Comparison of ENCODE assay signal across 25 mouse cellular contexts in the genomic region with DNA sequence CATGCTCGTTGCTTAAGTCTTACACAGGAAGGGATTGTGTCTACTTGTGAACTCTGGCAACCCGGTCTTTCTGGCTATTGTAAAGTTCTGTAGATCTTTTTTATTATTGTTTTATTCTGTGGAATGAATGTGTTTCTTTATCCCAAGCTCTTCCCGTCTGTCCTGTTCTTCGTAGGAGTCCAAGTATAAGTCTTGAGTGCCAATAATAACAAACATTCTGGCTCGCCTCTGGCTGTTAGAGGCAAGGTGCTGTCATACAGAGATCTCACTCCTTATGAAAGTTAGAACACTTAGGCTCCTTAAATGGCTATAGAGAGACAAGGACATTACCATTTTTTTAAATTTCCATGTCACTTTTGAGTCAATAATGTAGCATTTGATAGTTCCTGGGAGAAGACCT. TPM values are rescaled to one million over a fixed set of nuclear protein-coding genes. Genes with fewer than 3 reads are reported as not detected.
DNase-seq lines count a peak whose midpoint lies in the region; ATAC-seq and TF ChIP-seq lines count a peak whose summit lies in the region.
"Had no signal": no experiment of that assay in that cellular context is flagged by ENCODE, and none has a peak within 500 bp of the region (broad histone marks: within the 10 kb centered on the region; RNA-seq: fewer than 3 reads in every experiment).

No protein-coding gene starts in this region.

- no peak for TF ChIP-seq CTCF in kidney, postnatal 0 days (IDR thresholded peaks at IDR 0.05; ENCODE audit: low read depth)
- TF ChIP-seq CTCF in heart, postnatal 0 days (IDR thresholded peaks at IDR 0.05; ENCODE audit: low read depth), result no peak

- H3K4me3 ChIP-seq in heart, embryonic 11.5 days (ENCODE audit: low read depth, low read length), result no peak overlapping the region
- no peak overlapping the region for H3K4me3 ChIP-seq in kidney, postnatal 0 days (replicated peaks; ENCODE audit: low read depth, low read length)
- H3K4me3 ChIP-seq in heart, postnatal 0 days (ENCODE audit: low read depth, low read length), result no peak overlapping the region
- H3K4me3 ChIP-seq: forebrain, embryonic 10.5 days; limb, embryonic 12.5 days; megakaryocyte, embryonic 14.5 days; midbrain, embryonic 13.5 days had no signal

- H3K4me1 ChIP-seq in heart, embryonic 11.5 days (ENCODE audit: control insufficient read depth, insufficient read depth, low read length), result no peaks in the 10 kb centered on the region
- no peaks in the 10 kb centered on the region for H3K4me1 ChIP-seq in kidney, postnatal 0 days (replicated peaks; ENCODE audit: insufficient read depth, low read length)
- no peaks in the 10 kb centered on the region for H3K4me1 ChIP-seq in heart, postnatal 0 days (ENCODE audit: control insufficient read depth, insufficient read depth)
- H3K4me1 ChIP-seq: forebrain, embryonic 10.5 days; limb, embryonic 12.5 days; megakaryocyte, embryonic 14.5 days; midbrain, embryonic 13.5 days had no signal

- TF ChIP-seq EP300 in heart, postnatal 0 days (IDR thresholded peaks at IDR 0.05; ENCODE audit: low read depth), result no peak

- H3K9ac ChIP-seq in heart, embryonic 11.5 days (ENCODE audit: low read depth, low read length), result no peak overlapping the region
- H3K9ac ChIP-seq in kidney, postnatal 0 days (ENCODE audit: low read depth, low read length), result no peak overlapping the region
- no peak overlapping the region for H3K9ac ChIP-seq in heart, postnatal 0 days (replicated peaks; ENCODE audit: low read depth, low read length)
- H3K9ac ChIP-seq: forebrain, postnatal 0 days; limb, embryonic 12.5 days; liver, postnatal 0 days; midbrain, embryonic 13.5 days had no signal

- no peaks in the 10 kb centered on the region for H3K9me3 ChIP-seq in heart, embryonic 11.5 days (replicated peaks; ENCODE audit: control insufficient read depth, low read length)
- H3K9me3 ChIP-seq in kidney, postnatal 0 days (replicated peaks; ENCODE audit: low read length), result no peaks in the 10 kb centered on the region
- H3K9me3 ChIP-seq in heart, postnatal 0 days (replicated peaks; ENCODE audit: control insufficient read depth, low read length), result no peaks in the 10 kb centered on the region
- H3K9me3 ChIP-seq: forebrain, embryonic 10.5 days; limb, embryonic 12.5 days; midbrain, embryonic 13.5 days had no signal

- ATAC-seq in heart, embryonic 11.5 days (replicated peaks; ENCODE audit: insufficient number of reproducible peaks, low FRiP score, low TSS enrichment), result no peak
- no peak for ATAC-seq in kidney, postnatal 0 days (replicated peaks; ENCODE audit: low FRiP score, low read depth)
- ATAC-seq in heart, postnatal 0 days (ENCODE audit: insufficient read depth, low read depth), result no peak; the same call in 1 of the 2 replicates
- ATAC-seq: forebrain, postnatal 0 days; hindbrain, postnatal 0 days; intestine, embryonic 16.5 days; liver, postnatal 0 days; midbrain, embryonic 13.5 days had no signal

- no peak overlapping the region for H3K27ac ChIP-seq in heart, embryonic 11.5 days (ENCODE audit: low read depth, low read length)
- H3K27ac ChIP-seq in kidney, postnatal 0 days, result no peak overlapping the region
- H3K27ac ChIP-seq in heart, postnatal 0 days (ENCODE audit: low read depth), result no peak overlapping the region
- H3K27ac ChIP-seq: forebrain, embryonic 10.5 days; hindbrain, postnatal 0 days; limb, embryonic 12.5 days; midbrain, embryonic 13.5 days; stomach, postnatal 0 days had no signal

- intact Hi-C loops in left cerebral cortex, postnatal 4 days (cut with DNase I), result no loop called here

- H3K36me3 ChIP-seq in heart, embryonic 11.5 days (ENCODE audit: control insufficient read depth, insufficient read depth, low read length), result no peaks in the 10 kb centered on the region
- no peaks in the 10 kb centered on the region for H3K36me3 ChIP-seq in kidney, postnatal 0 days (ENCODE audit: insufficient read depth, low read length)
- no peaks in the 10 kb centered on the region for H3K36me3 ChIP-seq in heart, postnatal 0 days (replicated peaks; ENCODE audit: control insufficient read depth, insufficient read depth, low read length)
- H3K36me3 ChIP-seq: forebrain, embryonic 10.5 days; midbrain, embryonic 13.5 days had no signal

- no peak overlapping the region for H3K4me2 ChIP-seq in heart, embryonic 11.5 days
- no peak overlapping the region for H3K4me2 ChIP-seq in kidney, postnatal 0 days (ENCODE audit: low read length)
- H3K4me2 ChIP-seq in heart, postnatal 0 days (ENCODE audit: low read depth, low read length), result no peak overlapping the region
- H3K4me2 ChIP-seq: limb, embryonic 12.5 days; liver, embryonic 11.5 days; midbrain, embryonic 13.5 days had no signal

- DNase-seq in heart, adult 8-10 months (ENCODE audit: low spot score), result peak; percentile 32
- DNase-seq in kidney, postnatal 0 days (ENCODE audit: low spot score), result peak; percentile 42
- no peak for DNase-seq in kidney, adult 18-20 months
- DNase-seq in adipocyte (ENCODE audit: low spot score), result peak; percentile 71
- DNase-seq in heart, postnatal 0 days (ENCODE audit: low spot score), result peak; percentile 27
- no peak for DNase-seq in left cerebral cortex, postnatal 4 days
- DNase-seq: adrenal gland, postnatal 14 days; cerebellum, adult 8-10 months; cerebellum, postnatal 36 days; forebrain, postnatal 0 days; kidney, postnatal 14 days; liver, postnatal 0 days; thymus, adult 2 months; thymus, postnatal 4 days had no signal

- no peaks in the 10 kb centered on the region for H3K27me3 ChIP-seq in heart, embryonic 11.5 days (ENCODE audit: control insufficient read depth, insufficient read depth, low read length)
- H3K27me3 ChIP-seq in kidney, postnatal 0 days (ENCODE audit: insufficient read depth, low read length), result no peaks in the 10 kb centered on the region
- H3K27me3 ChIP-seq in heart, postnatal 0 days (ENCODE audit: control insufficient read depth, insufficient read depth, low read length), result no peaks in the 10 kb centered on the region
- H3K27me3 ChIP-seq: limb, embryonic 12.5 days; megakaryocyte, embryonic 14.5 days; midbrain, embryonic 13.5 days had no signal

- 55% methylated on average over 5 of the region's 5 CpGs for WGBS in heart, embryonic 11.5 days (ENCODE audit: insufficient replicate concordance)
- 59% methylated on average over 5 of the region's 5 CpGs for WGBS in kidney, postnatal 0 days
- 47% methylated on average over 5 of the region's 5 CpGs for whole genome bisulfite sequencing in heart, postnatal 0 days

RNA-seq across cellular contexts. Expression of a gene that starts 4.6 kb away (rescaled TPM):
- not detected for total RNA-seq in heart, adult 8-10 months (2022)
- polyA plus RNA-seq in heart, embryonic 11.5 days (2014; fragmentation: Nextera tagmentation; extraction: Ambion mirVana), result 0.23 and 0.47 TPM in 2 replicates
- polyA plus RNA-seq in kidney, postnatal 0 days (2015; fragmentation: Nextera tagmentation; extraction: Ambion mirVana), result 0.14 TPM in 1 of 2 replicates, not detected in the other
- 0.38 TPM in 1 of 2 replicates, not detected in the other for total RNA-seq in heart, postnatal 0 days (2014; rRNA removed; ENCODE audit: low replicate concordance)
- 0.11 TPM in 1 of 2 replicates, not detected in the other for polyA plus RNA-seq in heart, postnatal 0 days (2015; fragmentation: Nextera tagmentation; extraction: Ambion mirVana)
- total RNA-seq in left cerebral cortex, postnatal 4 days (2021), result 1 to 10 TPM; 2.1 to 2.2 TPM
- total RNA-seq: adrenal gland, postnatal 14 days had no signal
- polyA plus RNA-seq: forebrain, postnatal 0 days; hindbrain, embryonic 11.5 days; hindbrain, postnatal 0 days; intestine, embryonic 16.5 days; liver, postnatal 0 days; small intestine, adult 2 months had no signal

RNA-seq across cellular contexts. Expression of a gene that starts 41.5 kb away (rescaled TPM):
- total RNA-seq in heart, adult 8-10 months (2022), result 1 to 10 TPM in 2 of 4 experiments, under 1 TPM in 2; 0.72 to 3.4 (median 1.0) TPM
- 2.0 and 2.5 TPM in 2 replicates for polyA plus RNA-seq in heart, embryonic 11.5 days (2014; fragmentation: Nextera tagmentation; extraction: Ambion mirVana)
- polyA plus RNA-seq in kidney, postnatal 0 days (2015; fragmentation: Nextera tagmentation; extraction: Ambion mirVana), result 9.2 and 9.3 TPM in 2 replicates
- total RNA-seq in heart, postnatal 0 days (2014; rRNA removed; ENCODE audit: low replicate concordance), result 1.5 and 4.9 TPM in 2 replicates
- polyA plus RNA-seq in heart, postnatal 0 days (2015; fragmentation: Nextera tagmentation; extraction: Ambion mirVana), result 2.8 and 3.0 TPM in 2 replicates
- total RNA-seq in left cerebral cortex, postnatal 4 days (2021), result 1 to 10 TPM; 7.1 to 7.8 TPM

Comparison
In these comparisons a context has a peak if more than half of its experiments do, and no peak if none do; other contexts are left out.
1. DNase-seq: peak in heart, adult 8-10 months (single experiment), kidney, postnatal 0 days (single experiment), adipocyte (single experiment) and heart, postnatal 0 days (single experiment); none in kidney, adult 18-20 months (single experiment) and left cerebral cortex, postnatal 4 days (single experiment).